Mouse (Mus musculus) limb, embryonic 14.5 days (tissue): ENCODE data around the gene Tox2. TPM values are rescaled to one million over a fixed set of nuclear protein-coding genes. Genes with fewer than 3 reads are reported as not detected.
A peak's percentile ranks its signal among the peaks of the same experiment; 100 is the strongest.

Source experiments
- ATAC-seq: fragments of 200-750 bp; cut with Nextera tagmentation; 2 replicates; pipeline ENCODE4 v1.8.0; 2017; ENCODE audit warnings: low read depth, moderate number of reproducible peaks, moderate TSS enrichment; ENCODE audit not compliant: low FRiP score
- DNase-seq: peaks from one replicate; pipeline ENCODE4 v3.0.0-alpha.2; 2015; ENCODE audit warnings: low spot score
- H3K27ac ChIP-seq: fragments of 300-500 bp; sonication (generic); replicated peaks from 2 replicates; pipeline ENCODE4 v1.5.1; 2014; ENCODE audit warnings: low read depth, mild to moderate bottlenecking, low read length, moderate library complexity, mixed read lengths
- H3K27me3 ChIP-seq: fragments of 300-500 bp; sonication (generic); 2 replicates; pipeline ENCODE4 v1.6.1; 2014; ENCODE audit warnings: low read length, mixed read lengths; ENCODE audit not compliant: control insufficient read depth, insufficient read depth
- H3K36me3 ChIP-seq: fragments of 300-500 bp; sonication (generic); 2 replicates; pipeline ENCODE4 v1.6.1; 2014; ENCODE audit warnings: mild to moderate bottlenecking, low read length, moderate library complexity, mixed read lengths; ENCODE audit not compliant: control insufficient read depth, insufficient read depth
- H3K4me1 ChIP-seq: fragments of 300-500 bp; sonication (generic); 2 replicates; pipeline ENCODE4 v1.6.1; 2014; ENCODE audit warnings: antibody characterized with exemption, low read length, mixed read lengths; ENCODE audit not compliant: control insufficient read depth, insufficient read depth
- H3K4me2 ChIP-seq: fragments of 300-500 bp; sonication (generic); replicated peaks from 2 replicates; pipeline ENCODE4 v1.6.1; 2014; ENCODE audit warnings: low read depth, mild to moderate bottlenecking, low read length, moderate library complexity; ENCODE audit not compliant: severe bottlenecking
- H3K4me3 ChIP-seq: fragments of 300-500 bp; sonication (generic); replicated peaks from 2 replicates; pipeline ENCODE4 v1.5.1; 2014; ENCODE audit warnings: low read length
- H3K9ac ChIP-seq: fragments of 300-500 bp; sonication (generic); 2 replicates; pipeline ENCODE4 v1.6.1; 2014; ENCODE audit warnings: mild to moderate bottlenecking, low read depth, low read length, moderate library complexity; ENCODE audit not compliant: severe bottlenecking
- H3K9me3 ChIP-seq: fragments of 300-500 bp; sonication (generic); 2 replicates; pipeline ENCODE4 v1.6.1; 2016; ENCODE audit warnings: low read length; ENCODE audit not compliant: control insufficient read depth
- POLR2A ChIP-seq: fragments of 200-500 bp; IDR thresholded peaks from 2 replicates; pipeline ENCODE4 v1.8.0; 2012; ENCODE audit warnings: inconsistent platforms, mild to moderate bottlenecking, moderate library complexity, borderline replicate concordance; ENCODE audit not compliant: insufficient read depth, insufficient read length; ENCODE audit errors: extremely low read depth
- WGBS: fragments of 180-500 bp; shearing (Covaris S2); extraction: QIAGEN DNeasy Blood & Tissue Kit; methylation state at CpG from one replicate; pipeline ENCODE4 v1.1.7; 2014; 5-methylcytosine and 5-hydroxymethylcytosine counted together
- polyA plus RNA-seq, 2 experiments: library from polyadenylated mRNA; depleted of rRNA in 1 of 2; stranded (reverse) in 1 of 2; unstranded in 1 of 2; fragments of >200 nt; fragmentation: Nextera tagmentation in 1 of 2; extraction: Ambion mirVana in 1 of 2; gene quantifications; 2 replicates each; pipeline versions ENCODE4 v1.2.1 to v1.2.3; 2012 to 2014

Tox2 gene
- polyA plus RNA-seq, 2 experiments = 4.8 to 10.3 TPM

DNA sequence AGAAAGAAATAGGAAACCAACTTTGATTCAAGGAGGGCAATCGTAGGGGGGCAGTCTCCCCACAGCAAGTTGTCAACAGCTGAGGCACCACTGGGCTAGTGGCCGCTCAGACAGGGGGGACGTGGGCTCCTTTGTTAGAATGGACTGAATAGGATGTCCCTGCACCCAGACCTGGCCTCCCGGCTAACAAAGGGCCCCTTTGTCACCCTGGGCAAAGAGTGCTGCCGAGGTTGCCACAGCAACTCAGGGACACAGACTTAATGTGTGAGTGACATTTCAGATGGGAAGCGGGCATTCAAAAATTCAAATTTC is 7.1 kb upstream of the Tox2 start:
- H3K4me2 ChIP-seq = no peak overlapping the region
- H3K36me3 ChIP-seq = no peaks in the 10 kb centered on the region
- no peak for TF ChIP-seq POLR2A
- peaks cover 15% of the 10 kb centered on the region for H3K4me1 ChIP-seq
- WGBS = 52% methylated on average over 6 of the region's 6 CpGs
- DNase-seq (no peak), ATAC-seq (no peak)
- H3K27me3 ChIP-seq = no peaks in the 10 kb centered on the region
- H3K4me3 ChIP-seq = no peak overlapping the region
- H3K9ac ChIP-seq = no peak overlapping the region
- H3K9me3 ChIP-seq = no peaks in the 10 kb centered on the region
- H3K27ac ChIP-seq = no peak overlapping the region

DNA sequence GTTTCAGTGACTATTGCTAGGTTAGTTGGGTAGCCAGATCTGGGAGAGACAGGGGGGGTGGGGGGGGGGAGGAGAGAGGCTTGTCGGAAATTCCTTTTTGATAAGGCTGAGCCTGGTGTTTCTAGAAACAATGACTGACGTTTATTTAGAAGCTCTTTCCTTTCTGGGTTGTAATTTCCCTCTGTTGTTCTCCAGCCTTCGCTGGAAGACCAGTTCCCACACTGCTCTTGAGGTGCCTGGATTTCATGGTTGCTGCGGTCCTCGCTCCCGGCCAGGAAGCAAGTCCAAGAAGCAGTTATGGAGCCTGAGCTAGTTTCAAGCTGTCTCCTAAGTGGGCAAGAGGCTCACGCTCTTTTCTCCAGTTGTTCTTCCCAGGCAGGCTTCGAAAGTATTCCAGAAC is 1.0 kb upstream of the Tox2 start:
- Histone ChIP-seq H3K9me3 (peaks cover 13% of the 10 kb centered on the region; the same call in 1 of the 2 replicates), H3K9ac (no peak overlapping the region), H3K4me1 (peaks cover 17% of the 10 kb centered on the region), H3K4me2 (peak overlapping the region; percentile 86; the same call in 1 of the 2 replicates), H3K27ac (no peak overlapping the region), H3K4me3 (peak overlapping the region; percentile 48; the same call in 1 of the 2 replicates), H3K27me3 (peaks cover 44% of the 10 kb centered on the region), H3K36me3 (no peaks in the 10 kb centered on the region)
- no peak for DNase-seq
- WGBS = 56% methylated on average over 8 of the region's 8 CpGs
- no peak for ATAC-seq
- TF ChIP-seq POLR2A = no peak

DNA sequence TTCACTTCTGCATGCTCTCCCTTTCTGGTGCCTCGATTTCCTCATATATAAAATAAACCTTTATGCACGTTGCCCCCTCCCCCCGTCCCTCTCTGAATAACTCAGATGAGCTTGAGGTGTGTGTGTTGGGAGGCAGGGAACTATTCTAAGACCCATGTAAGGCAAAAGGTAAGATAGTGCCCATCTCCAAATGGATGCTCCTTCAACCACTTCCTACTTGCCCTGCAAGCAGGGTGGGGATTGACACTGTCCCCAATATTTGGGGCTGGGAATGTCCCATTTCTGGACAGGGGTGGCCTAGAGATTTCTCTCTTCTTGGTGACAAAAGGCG is 407 bp upstream of the Tox2 start:
- Histone ChIP-seq H3K4me3 (peak overlapping the region; percentile 48), H3K36me3 (no peaks in the 10 kb centered on the region), H3K9ac (no peak overlapping the region), H3K27ac (no peak overlapping the region), H3K4me2 (peak overlapping the region; percentile 86), H3K4me1 (peaks cover 17% of the 10 kb centered on the region), H3K9me3 (peaks cover 16% of the 10 kb centered on the region; the same call in 1 of the 2 replicates), H3K27me3 (peaks cover 44% of the 10 kb centered on the region)
- DNase-seq (no peak), ATAC-seq (peak; percentile 18; the same call in 1 of the 2 replicates)
- 7% methylated on average over 4 of the region's 4 CpGs for WGBS
- no peak for TF ChIP-seq POLR2A

DNA sequence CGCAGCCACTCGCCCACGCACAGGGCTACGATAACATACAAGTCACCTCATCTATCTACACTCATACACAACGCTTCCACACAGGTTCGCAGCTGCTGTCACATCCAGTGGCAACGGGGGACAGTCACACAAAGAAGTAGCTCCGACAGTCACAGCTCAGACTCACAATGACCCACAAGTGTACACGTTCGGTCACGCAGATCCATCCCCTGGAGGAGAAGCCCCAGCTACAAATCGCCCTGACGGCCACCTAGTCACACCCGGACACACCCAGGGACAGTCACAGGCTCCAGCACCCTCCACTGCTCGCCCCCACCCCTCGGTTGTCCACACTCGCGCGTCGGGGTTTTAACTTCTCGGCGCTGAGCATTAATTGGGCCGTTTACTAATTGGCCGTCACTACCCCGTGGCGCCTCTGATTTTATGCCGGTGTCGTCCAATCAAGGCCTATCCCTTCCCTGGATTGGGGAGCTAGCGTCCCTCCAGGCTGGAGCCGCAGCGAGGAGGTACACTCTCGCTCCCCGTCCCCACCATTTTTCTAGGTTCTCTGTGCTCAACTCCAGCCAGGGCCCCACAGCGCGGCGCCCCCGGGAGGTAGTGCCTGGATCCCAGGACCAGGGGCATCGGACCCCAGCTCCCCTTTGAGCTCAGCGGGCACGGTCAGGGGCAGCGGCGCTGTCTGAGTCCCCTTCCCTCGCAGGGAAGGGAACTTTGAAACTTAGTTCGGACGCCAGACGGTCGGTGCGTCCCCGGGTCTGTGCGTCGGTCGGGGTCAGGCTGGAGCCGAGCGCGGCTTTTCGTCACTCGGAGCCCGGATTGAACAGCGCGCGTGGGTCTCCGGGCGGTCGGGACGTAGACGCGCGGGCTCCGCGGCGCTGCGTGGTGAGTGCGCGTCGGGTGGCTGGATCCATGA is 966 bp downstream of the Tox2 start:
- ATAC-seq = no peak
- Histone ChIP-seq H3K36me3 (no peaks in the 10 kb centered on the region), H3K27ac (no peak overlapping the region), H3K4me2 (peak overlapping the region; percentile 86), H3K9ac (peak overlapping the region; percentile 38), H3K9me3 (peaks cover 16% of the 10 kb centered on the region; the same call in 1 of the 2 replicates), H3K4me1 (peaks cover 21% of the 10 kb centered on the region), H3K27me3 (peaks cover 44% of the 10 kb centered on the region), H3K4me3 (peak overlapping the region; percentile 48)
- DNase-seq = no peak
- no peak for TF ChIP-seq POLR2A
- WGBS = 2% methylated on average over 60 of the region's 75 CpGs

DNA sequence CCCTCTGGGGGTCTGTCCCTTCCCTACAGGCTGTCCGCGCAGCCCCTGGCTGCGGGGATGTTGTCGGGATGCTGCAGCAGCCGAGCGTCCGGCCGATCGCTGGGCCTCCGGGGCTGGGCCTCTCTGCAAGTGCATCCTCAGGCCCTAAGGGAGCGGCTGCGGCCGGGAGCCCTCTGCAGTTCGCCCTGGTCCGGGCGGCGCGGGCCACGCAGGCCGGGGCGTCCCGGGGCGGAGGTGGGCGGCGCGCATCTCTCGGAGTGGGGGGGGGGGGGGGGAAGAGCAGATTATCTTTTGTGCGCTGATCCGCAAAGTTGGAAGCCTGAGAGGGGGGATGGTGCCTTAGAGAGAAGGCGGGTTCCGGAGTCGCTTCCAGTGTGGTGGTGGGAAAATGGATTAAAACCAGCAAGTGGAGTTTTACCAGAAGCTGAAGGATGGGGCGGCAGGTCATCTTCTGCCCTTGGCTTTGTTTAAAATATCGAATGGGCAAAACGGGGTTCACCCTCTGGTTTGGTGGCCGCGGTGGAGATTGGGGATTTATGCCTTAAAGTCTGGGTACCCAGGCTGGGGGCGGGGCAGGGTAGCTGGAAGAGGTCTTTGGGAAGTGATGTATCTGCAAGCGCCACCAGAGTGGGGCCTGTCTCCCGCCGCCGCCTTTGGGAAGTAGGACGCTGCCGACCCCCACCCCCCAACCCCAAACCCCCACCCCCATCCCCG is 1.8 kb downstream of the Tox2 start:
- H3K27me3 ChIP-seq = peaks cover 44% of the 10 kb centered on the region
- H3K27ac ChIP-seq = no peak overlapping the region
- WGBS = under 1% methylated on average over 25 of the region's 45 CpGs
- ATAC-seq = 0 out of 2 replicates have a peak, but pooled peaks have one; percentile 14
- peak overlapping the region; percentile 86 for H3K4me2 ChIP-seq
- peaks cover 21% of the 10 kb centered on the region for H3K4me1 ChIP-seq
- TF ChIP-seq POLR2A = no peak
- H3K4me3 ChIP-seq = peak overlapping the region; percentile 48
- H3K9me3 ChIP-seq = peaks cover 16% of the 10 kb centered on the region; the same call in 1 of the 2 replicates
- no peak for DNase-seq
- H3K36me3 ChIP-seq = no peaks in the 10 kb centered on the region
- H3K9ac ChIP-seq = peak overlapping the region; percentile 38
